ENCODE assay signal across 9 mouse cellular contexts in genomic region chr17:78246634-78247383, GRCm38 (mm10). TPM values are rescaled to one million over a fixed set of nuclear protein-coding genes. Genes with fewer than 3 reads are reported as not detected.
A peak's percentile ranks its signal among the peaks of the same experiment; 100 is the strongest.
DNase-seq lines count a peak whose midpoint lies in the region; ATAC-seq and TF ChIP-seq lines count a peak whose summit lies in the region.
"Had no signal": no experiment of that assay in that cellular context is flagged by ENCODE, and none has a peak within 500 bp of the region (broad histone marks: within the 10 kb centered on the region; RNA-seq: fewer than 3 reads in every experiment).

No protein-coding gene starts in this region.

- no peak for TF ChIP-seq POLR2A in cortical plate, adult 2 months (IDR thresholded peaks at IDR 0.05; ENCODE audit: extremely low read depth, insufficient read depth, low read length)

- 65% methylated on average over 11 of the region's 11 CpGs for WGBS in heart, embryonic 11.5 days (ENCODE audit: insufficient replicate concordance)
- WGBS in liver, postnatal 0 days (ENCODE audit: insufficient replicate concordance): 43% methylated on average over 11 of the region's 11 CpGs

- no peaks in the 10 kb centered on the region for H3K27me3 ChIP-seq in heart, embryonic 11.5 days (ENCODE audit: control insufficient read depth, insufficient read depth, low read length)
- H3K27me3 ChIP-seq in liver, postnatal 0 days (ENCODE audit: insufficient read depth, low read length): no peaks in the 10 kb centered on the region

- peak; percentile 94 for DNase-seq in heart, adult 11 months
- peak; percentile 64 for DNase-seq in 416B (ENCODE audit: low read depth)
- no peak for DNase-seq in liver, postnatal 0 days
- no peak for DNase-seq in embryo, embryonic 10 days (ENCODE audit: low spot score)
- no peak for DNase-seq in frontal cortex, adult 2 months (ENCODE audit: extremely low spot score in 1 of 2, low spot score in 1 of 2)
- no peak for DNase-seq in adrenal gland, postnatal 4 days (ENCODE audit: low spot score in 2 of 2)
- DNase-seq: layer of hippocampus, postnatal 36 days had no signal

- peaks cover 20% of the 10 kb centered on the region for H3K4me1 ChIP-seq in heart, embryonic 11.5 days (ENCODE audit: control insufficient read depth, insufficient read depth, low read length)
- H3K4me1 ChIP-seq in cortical plate, adult 2 months (ENCODE audit: control insufficient read depth, insufficient read depth, low read length): no peaks in the 10 kb centered on the region; the same call in 1 of the 2 replicates
- peaks cover 20% of the 10 kb centered on the region for H3K4me1 ChIP-seq in liver, postnatal 0 days (ENCODE audit: insufficient read depth)

- 0 out of 2 replicates have a peak, but pooled peaks have one; percentile 30 for TF ChIP-seq EP300 in liver, postnatal 0 days (IDR thresholded peaks at IDR 0.05; ENCODE audit: low read depth)

- no peak overlapping the region for H3K4me2 ChIP-seq in heart, embryonic 11.5 days
- H3K4me2 ChIP-seq in liver, postnatal 0 days (ENCODE audit: low read depth, low read length): no peak overlapping the region

- no peak overlapping the region for H3K9ac ChIP-seq in heart, embryonic 11.5 days (ENCODE audit: low read depth, low read length)
- no peak overlapping the region for H3K9ac ChIP-seq in liver, postnatal 0 days (replicated peaks)

- H3K27ac ChIP-seq in heart, embryonic 11.5 days (ENCODE audit: low read depth, low read length): no peak overlapping the region
- 0 out of 2 replicates have a peak overlapping the region, but pooled peaks have one; percentile 13 for H3K27ac ChIP-seq in cortical plate, adult 2 months (ENCODE audit: insufficient read depth, low read length)
- H3K27ac ChIP-seq in liver, postnatal 0 days (ENCODE audit: low read depth): peak overlapping the region; percentile 34; the same call in 1 of the 2 replicates

- TF ChIP-seq CTCF in cortical plate, adult 2 months (IDR thresholded peaks at IDR 0.05; ENCODE audit: extremely low read depth, insufficient read depth, low read length): no peak
- no peak for TF ChIP-seq CTCF in liver, postnatal 0 days (IDR thresholded peaks at IDR 0.05; ENCODE audit: low read depth)

- ATAC-seq in heart, embryonic 11.5 days (replicated peaks; ENCODE audit: insufficient number of reproducible peaks, low FRiP score, low TSS enrichment): no peak
- no peak for ATAC-seq in liver, postnatal 0 days

- H3K4me3 ChIP-seq in heart, embryonic 11.5 days (ENCODE audit: low read depth, low read length): no peak overlapping the region
- no peak overlapping the region for H3K4me3 ChIP-seq in cortical plate, adult 2 months (ENCODE audit: insufficient read depth, low read length)
- H3K4me3 ChIP-seq in liver, postnatal 0 days (ENCODE audit: low read depth, low read length): no peak overlapping the region

- no peaks in the 10 kb centered on the region for H3K9me3 ChIP-seq in heart, embryonic 11.5 days (replicated peaks; ENCODE audit: control insufficient read depth, low read length)
- H3K9me3 ChIP-seq in liver, postnatal 0 days (ENCODE audit: low read length): no peaks in the 10 kb centered on the region

- no peaks in the 10 kb centered on the region for H3K36me3 ChIP-seq in heart, embryonic 11.5 days (ENCODE audit: control insufficient read depth, insufficient read depth, low read length)
- H3K36me3 ChIP-seq in liver, postnatal 0 days (replicated peaks; ENCODE audit: insufficient read depth, low read length): no peaks in the 10 kb centered on the region

RNA-seq across cellular contexts. Expression of gene Crim1, which starts 46.8 kb away (rescaled TPM):
- polyA plus RNA-seq in heart, embryonic 11.5 days (2014; fragmentation: Nextera tagmentation; extraction: Ambion mirVana): 2.1 and 2.9 TPM in 2 replicates
- polyA plus RNA-seq in cortical plate, adult 2 months (2012; rRNA removed): 33.5 and 37.7 TPM in 2 replicates
- polyA plus RNA-seq in liver, postnatal 0 days (2015; fragmentation: Nextera tagmentation; extraction: Ambion mirVana): 0.86 and 0.92 TPM in 2 replicates
- polyA plus RNA-seq in frontal cortex, adult 2 months (2012; rRNA removed): 23.7 and 33.3 TPM in 2 replicates
- total RNA-seq in adrenal gland, postnatal 4 days (2021): 10 to 100 TPM; 33.2 to 38.1 TPM

Comparison
In these comparisons a context has a peak if more than half of its experiments do, and no peak if none do; other contexts are left out.
1. DNase-seq: peak in heart, adult 11 months (single experiment) and 416B (single experiment); none in liver, postnatal 0 days (single experiment), embryo, embryonic 10 days (single experiment), frontal cortex, adult 2 months (0 of 2) and adrenal gland, postnatal 4 days (0 of 2).